Mouse (Mus musculus) left cerebral cortex, postnatal 36 days (tissue): ENCODE data around the gene Zcchc18. TPM values are rescaled to one million over a fixed set of nuclear protein-coding genes. Genes with fewer than 3 reads are reported as not detected.
A peak's percentile ranks its signal among the peaks of the same experiment; 100 is the strongest.
"Not testable (repeated sequence)": the region's sequence is repeated elsewhere in the genome, so short reads cannot be mapped to it uniquely, and the experiment has no call there.

Experiments used
- DNase-seq, 2 experiments: peaks; one replicate each; pipeline ENCODE4 v3.0.0; 2021 to 2022; ENCODE audit warnings: low spot score in 2 of 2, mixed read lengths in 1 of 2
- intact Hi-C: fragments of 180-260 bp; cut with DNase I; formaldehyde crosslinking; loops from one replicate; pipeline ENCODE4 v1.15.1; 2025
- total RNA-seq, 2 experiments: library from RNA; stranded (reverse); gene quantifications; 2 replicates each; pipeline ENCODE4 v1.2.3; 2021

Zcchc18 gene
- total RNA-seq = 100 to 1,000 TPM; 248 to 256 TPM

- DNase-seq = peak; percentile 80 to 84
- intact Hi-C loops = loop anchor here (10.0 kb wide), 2 partner anchors 248 to 368 kb away; partner anchors contain the start of gene Morf4l2
Observed at GRCm38 (mm10) chrX:136992978-136993547, at the start of gene Zcchc18. Gene Zcchc18 (plus strand): TSS chrX:136993155.

GRCm38 (mm10) chrX:136957583-136958279, 35.2 kb upstream of the Zcchc18 start:
- intact Hi-C loops = not testable (repeated sequence)
- peak; percentile 66 to 75 for DNase-seq

- DNase-seq, intact Hi-C loops: not testable (repeated sequence)
Observed at GRCm38 (mm10) chrX:136958300-136958699, 34.7 kb upstream of the Zcchc18 start.

GRCm38 (mm10) chrX:136959688-136960087, 33.3 kb upstream of the Zcchc18 start:
- no peak for DNase-seq
- intact Hi-C loops = no loop called here

GRCm38 (mm10) chrX:136975397-136975796, 17.6 kb upstream of the Zcchc18 start, which contains the start of gene Tmsb15b2:
Gene Tmsb15b2 (minus strand): TSS chrX:136975497.
- intact Hi-C loops = loop anchor here (5.0 kb wide), 1 partner anchor 42 kb away; no protein-coding TSS in a partner anchor
- not testable (repeated sequence) for DNase-seq

GRCm38 (mm10) chrX:136976424-136977084, 16.4 kb upstream of the Zcchc18 start, which contains the start of the genes Tmsb15l and Tmsb15b1:
Gene Tmsb15l (minus strand): TSS chrX:136976869.
Gene Tmsb15b1 (minus strand): TSS chrX:136976874.
- DNase-seq = peak in 1 of 2 experiments; percentile 72

GRCm38 (mm10) chrX:136978616-136979015, 14.3 kb upstream of the Zcchc18 start:
- intact Hi-C loops = loop anchor here (5.0 kb wide), 1 partner anchor 39 kb away; no protein-coding TSS in a partner anchor
- DNase-seq = no peak

More at GRCm38 (mm10) chrX:136976424-136977084, 16.4 kb upstream of the Zcchc18 start, which contains the start of the genes Tmsb15l and Tmsb15b1:
- intact Hi-C loops = loop anchor here (5.0 kb wide), 1 partner anchor 41 kb away; no protein-coding TSS in a partner anchor

GRCm38 (mm10) chrX:136986039-136986438, 6.9 kb upstream of the Zcchc18 start:
- DNase-seq = no peak
- intact Hi-C loops = no loop called here

- intact Hi-C loops = loop anchor here (10.0 kb wide), 2 partner anchors 246 to 366 kb away; partner anchors contain the start of gene Morf4l2
- DNase-seq = no peak
Observed at GRCm38 (mm10) chrX:136991274-136991673, 1.7 kb upstream of the Zcchc18 start.

GRCm38 (mm10) chrX:136992191-136992965, 577 bp upstream of the Zcchc18 start:
- no peak for DNase-seq
- intact Hi-C loops = loop anchor here (10.0 kb wide), 2 partner anchors 248 to 368 kb away; partner anchors contain the start of gene Morf4l2

- intact Hi-C loops = loop anchor here (10.0 kb wide), 2 partner anchors 249 to 369 kb away; partner anchors contain the start of gene Morf4l2
- peak; percentile 18 to 31 for DNase-seq
Observed at GRCm38 (mm10) chrX:136993641-136994040, 686 bp downstream of the Zcchc18 start.

GRCm38 (mm10) chrX:136996256-136996655, 3.3 kb downstream of the Zcchc18 start:
- DNase-seq = no peak
- intact Hi-C loops = loop anchor here (10.0 kb wide), 2 partner anchors 251 to 371 kb away; partner anchors contain the start of gene Morf4l2

- intact Hi-C loops = loop anchor here (2.0 to 10.0 kb wide), 4 partner anchors 38 to 420 kb away; partner anchors contain the start of genes Morf4l2, Tceal3, Tmsb15b1 and Tmsb15b2
- peak in 1 of 2 experiments; percentile 25 for DNase-seq
Observed at GRCm38 (mm10) chrX:137015099-137015709, 22.2 kb downstream of the Zcchc18 start.

GRCm38 (mm10) chrX:137017668-137018067, 24.7 kb downstream of the Zcchc18 start:
- intact Hi-C loops = loop anchor here (5.0 to 10.0 kb wide), 3 partner anchors 40 to 423 kb away; partner anchors contain the start of genes Morf4l2, Tceal3, Tmsb15b1 and Tmsb15b2
- DNase-seq = no peak

GRCm38 (mm10) chrX:137019310-137019709, 26.4 kb downstream of the Zcchc18 start:
- DNase-seq = peak; percentile 15 to 29
- intact Hi-C loops = loop anchor here (5.0 to 10.0 kb wide), 3 partner anchors 42 to 425 kb away; partner anchors contain the start of genes Morf4l2, Tceal3, Tmsb15b1 and Tmsb15b2

GRCm38 (mm10) chrX:137030916-137031315, 38.0 kb downstream of the Zcchc18 start:
- intact Hi-C loops = no loop called here

GRCm38 (mm10) chrX:137031726-137032125, 38.8 kb downstream of the Zcchc18 start:
- intact Hi-C loops = no loop called here
- DNase-seq = no peak

More at GRCm38 (mm10) chrX:137030916-137031315, 38.0 kb downstream of the Zcchc18 start:
- DNase-seq = no peak

GRCm38 (mm10) chrX:137034322-137034721, 41.4 kb downstream of the Zcchc18 start:
- DNase-seq = no peak
- intact Hi-C loops = no loop called here
